Mouse (Mus musculus): Measurements from ENCODE around the gene Armc9. TPM values are rescaled to one million over a fixed set of nuclear protein-coding genes. Genes with fewer than 3 reads are reported as not detected.
A peak's percentile ranks its signal among the peaks of the same experiment; 100 is the strongest.

Gene Armc9
- total RNA-seq, 2 experiments from 2014 or later = 32.7 to 36.7 TPM

- intact Hi-C loops (cut with DNase I) = no loop called here
- no peak for DNase-seq
Measured at GRCm38 (mm10) chr1:86268492-86269189, 114.1 kb downstream of the Armc9 start.

GRCm38 (mm10) chr1:86269190-86269508 is 114.6 kb downstream of the Armc9 start:
- no peak for DNase-seq
- intact Hi-C loops (cut with DNase I) = no loop called here

GRCm38 (mm10) chr1:86271707-86272106 is 117.1 kb downstream of the Armc9 start:
- intact Hi-C loops (cut with DNase I) = no loop called here
- no peak for DNase-seq

GRCm38 (mm10) chr1:86277055-86277454 is 122.5 kb downstream of the Armc9 start:
- no peak for DNase-seq
- intact Hi-C loops (cut with DNase I) = no loop called here

GRCm38 (mm10) chr1:86281781-86282536 is 127.4 kb downstream of the Armc9 start:
- intact Hi-C loops (cut with DNase I) = no loop called here
- no peak for DNase-seq

GRCm38 (mm10) chr1:86284101-86284500 is 129.5 kb downstream of the Armc9 start:
- DNase-seq = no peak
- intact Hi-C loops (cut with DNase I) = no loop called here

GRCm38 (mm10) chr1:86285295-86285694 is 130.7 kb downstream of the Armc9 start:
- DNase-seq = no peak
- intact Hi-C loops (cut with DNase I) = no loop called here

GRCm38 (mm10) chr1:86287473-86287872 is 132.9 kb downstream of the Armc9 start:
- intact Hi-C loops (cut with DNase I) = no loop called here
- no peak for DNase-seq

GRCm38 (mm10) chr1:86290452-86290851 is 135.9 kb downstream of the Armc9 start:
- intact Hi-C loops (cut with DNase I) = no loop called here
- DNase-seq = no peak

- no peak for DNase-seq
- intact Hi-C loops (cut with DNase I) = no loop called here
Measured at GRCm38 (mm10) chr1:86293091-86293490, 138.5 kb downstream of the Armc9 start.

- DNase-seq = no peak
- intact Hi-C loops (cut with DNase I) = no loop called here
Measured at GRCm38 (mm10) chr1:86293868-86294267, 139.3 kb downstream of the Armc9 start.

- intact Hi-C loops (cut with DNase I) = no loop called here
- DNase-seq = no peak
Measured at GRCm38 (mm10) chr1:86294472-86294871, 139.9 kb downstream of the Armc9 start.

GRCm38 (mm10) chr1:86300093-86300492 is 145.5 kb downstream of the Armc9 start:
- no peak for DNase-seq
- intact Hi-C loops (cut with DNase I) = no loop called here

GRCm38 (mm10) chr1:86300731-86301130 is 146.2 kb downstream of the Armc9 start:
- DNase-seq = no peak
- intact Hi-C loops (cut with DNase I) = no loop called here

- intact Hi-C loops (cut with DNase I) = no loop called here
- no peak for DNase-seq
Measured at GRCm38 (mm10) chr1:86301221-86302091, 146.9 kb downstream of the Armc9 start.

- intact Hi-C loops (cut with DNase I) = no loop called here
- no peak for DNase-seq
Measured at GRCm38 (mm10) chr1:86302532-86302931, 148.0 kb downstream of the Armc9 start, which contains the start of gene B3gnt7. Gene B3gnt7 (plus strand): TSS chr1:86302832.

- intact Hi-C loops (cut with DNase I) = no loop called here
- DNase-seq = peak; percentile 66
Measured at GRCm38 (mm10) chr1:86303063-86303872, 148.7 kb downstream of the Armc9 start.

- no peak for DNase-seq
- intact Hi-C loops (cut with DNase I) = no loop called here
Measured at GRCm38 (mm10) chr1:86303873-86304250, 149.3 kb downstream of the Armc9 start.

GRCm38 (mm10) chr1:86306686-86307085 is 152.1 kb downstream of the Armc9 start:
- DNase-seq = no peak
- intact Hi-C loops (cut with DNase I) = no loop called here

GRCm38 (mm10) chr1:86307177-86307762 is 152.7 kb downstream of the Armc9 start:
- no peak for DNase-seq
- intact Hi-C loops (cut with DNase I) = no loop called here

Data from left cerebral cortex, postnatal 4 days (tissue).